Mouse (Mus musculus) thymus, postnatal 36 days (tissue): ENCODE data around the gene Cyb5d1.
A peak's percentile ranks its signal among the peaks of the same experiment; 100 is the strongest.

ENCODE experiments used
- DNase-seq, 2 experiments: peaks; one replicate each; pipeline ENCODE4 v3.0.0; 2022; ENCODE audit warnings: mixed read lengths in 2 of 2

Gene Cyb5d1

GRCm38 (mm10) chr11:69415668-69416451 is 20.4 kb upstream of the Cyb5d1 start:
- peak; percentile 72 to 80 for DNase-seq

- DNase-seq = peak; percentile 39 to 55
These were observed 19.9 kb upstream of the Cyb5d1 start for GRCm38 (mm10) chr11:69415327-69415667.

- peak in 1 of 2 experiments; percentile 21 for DNase-seq
These were observed 19.2 kb upstream of the Cyb5d1 start for GRCm38 (mm10) chr11:69414421-69415326.

- peak; percentile 61 to 71 for DNase-seq
These were observed 18.1 kb upstream of the Cyb5d1 start, which contains the start of gene Kdm6b for GRCm38 (mm10) chr11:69413221-69414181. TSS of gene Kdm6b (minus strand) at chr11:69413675.

GRCm38 (mm10) chr11:69412548-69412947 is 17.1 kb upstream of the Cyb5d1 start:
- no peak for DNase-seq

- peak; percentile 62 to 72 for DNase-seq
These were observed 16.2 kb upstream of the Cyb5d1 start for GRCm38 (mm10) chr11:69411538-69412203.

GRCm38 (mm10) chr11:69411073-69411535 is 15.7 kb upstream of the Cyb5d1 start:
- peak; percentile 91 to 92 for DNase-seq

GRCm38 (mm10) chr11:69410310-69411072 is 15.1 kb upstream of the Cyb5d1 start:
- peak; percentile 75 to 82 for DNase-seq

GRCm38 (mm10) chr11:69410045-69410309 is 14.5 kb upstream of the Cyb5d1 start:
- DNase-seq = no peak

GRCm38 (mm10) chr11:69409378-69410044 is 14.1 kb upstream of the Cyb5d1 start:
- DNase-seq = peak; percentile 93 to 94

- DNase-seq = peak; percentile 74 to 77
These were observed 13.3 kb upstream of the Cyb5d1 start for GRCm38 (mm10) chr11:69408541-69409377.

GRCm38 (mm10) chr11:69407724-69408004 is 12.2 kb upstream of the Cyb5d1 start:
- DNase-seq = no peak

GRCm38 (mm10) chr11:69406867-69407723 is 11.7 kb upstream of the Cyb5d1 start:
- DNase-seq = no peak

GRCm38 (mm10) chr11:69406282-69406681 is 10.9 kb upstream of the Cyb5d1 start:
- DNase-seq = peak in 1 of 2 experiments; percentile 27

- DNase-seq = peak in 1 of 2 experiments; percentile 33
These were observed 10.2 kb upstream of the Cyb5d1 start for GRCm38 (mm10) chr11:69405397-69406200.

- peak in 1 of 2 experiments; percentile 25 for DNase-seq
These were observed 9.4 kb upstream of the Cyb5d1 start for GRCm38 (mm10) chr11:69404595-69405396.
